In genomic region chr11:41030018-41030417, GRCm38 (mm10) we compare ENCODE assay signal across 26 mouse cellular contexts.
A peak's percentile ranks its signal among the peaks of the same experiment; 100 is the strongest.
DNase-seq lines count a peak whose midpoint lies in the region; ATAC-seq and TF ChIP-seq lines count a peak whose summit lies in the region.
"Had no signal": no experiment of that assay in that cellular context is flagged by ENCODE, and none has a peak within 500 bp of the region (broad histone marks: within the 10 kb centered on the region; RNA-seq: fewer than 3 reads in every experiment).

No protein-coding gene starts in this region.

- 56% methylated on average over 2 of the region's 2 CpGs for WGBS in liver, embryonic 12.5 days (ENCODE audit: insufficient replicate concordance)
- WGBS in liver, postnatal 0 days (ENCODE audit: insufficient replicate concordance), result 59% methylated on average over 2 of the region's 2 CpGs
- WGBS in liver, embryonic 13.5 days (ENCODE audit: insufficient replicate concordance), result 30% methylated on average over 2 of the region's 2 CpGs
- WGBS in liver, embryonic 16.5 days (ENCODE audit: insufficient replicate concordance), result 45% methylated on average over 2 of the region's 2 CpGs
- WGBS in midbrain, embryonic 15.5 days, result 92% methylated on average over 2 of the region's 2 CpGs
- 76% methylated on average over 2 of the region's 2 CpGs for WGBS in intestine, embryonic 16.5 days

- TF ChIP-seq CTCF in liver, postnatal 0 days (IDR thresholded peaks at IDR 0.05; ENCODE audit: low read depth), result no peak

- DNase-seq in liver, postnatal 0 days, result no peak
- DNase-seq in c-Kit-positive CD71-positive TER-119-negative erythroid progenitor cells, embryonic 14.5 days (ENCODE audit: low read depth), result peak; percentile 5
- no peak for DNase-seq in liver, embryonic 13.5 days
- DNase-seq in cerebellum, postnatal 36 days, result no peak
- DNase-seq: adrenal gland, adult 8-10 months; adrenal gland, postnatal 14 days; adrenal gland, postnatal 36 days; cerebellum, adult 11-12 months; cerebellum, adult 2 months; cerebellum, adult 9-10 months; cerebellum, postnatal 10 days; cerebellum, postnatal 25 days; embryo, embryonic 11 days had no signal

- H3K36me3 ChIP-seq in liver, embryonic 12.5 days, result no peaks in the 10 kb centered on the region
- H3K36me3 ChIP-seq in liver, postnatal 0 days (replicated peaks; ENCODE audit: insufficient read depth, low read length), result no peaks in the 10 kb centered on the region
- H3K36me3 ChIP-seq in liver, embryonic 13.5 days, result no peaks in the 10 kb centered on the region
- H3K36me3 ChIP-seq in liver, embryonic 16.5 days (ENCODE audit: control insufficient read depth, insufficient read depth), result no peaks in the 10 kb centered on the region
- no peaks in the 10 kb centered on the region for H3K36me3 ChIP-seq in midbrain, embryonic 15.5 days (replicated peaks)
- no peaks in the 10 kb centered on the region for H3K36me3 ChIP-seq in intestine, embryonic 16.5 days (ENCODE audit: control insufficient read depth, insufficient read depth, low read length)
- H3K36me3 ChIP-seq: embryonic facial prominence, embryonic 13.5 days; embryonic facial prominence, embryonic 15.5 days; forebrain, embryonic 10.5 days; forebrain, embryonic 12.5 days had no signal

- no peak for TF ChIP-seq EP300 in liver, postnatal 0 days (IDR thresholded peaks at IDR 0.05; ENCODE audit: low read depth)

- no peaks in the 10 kb centered on the region for H3K27me3 ChIP-seq in liver, embryonic 12.5 days (replicated peaks)
- H3K27me3 ChIP-seq in liver, postnatal 0 days (ENCODE audit: insufficient read depth, low read length), result no peaks in the 10 kb centered on the region
- no peaks in the 10 kb centered on the region for H3K27me3 ChIP-seq in liver, embryonic 13.5 days
- no peaks in the 10 kb centered on the region for H3K27me3 ChIP-seq in liver, embryonic 16.5 days (ENCODE audit: control insufficient read depth, insufficient read depth, low read depth, low read length)
- no peaks in the 10 kb centered on the region for H3K27me3 ChIP-seq in midbrain, embryonic 15.5 days (replicated peaks)
- H3K27me3 ChIP-seq in intestine, embryonic 16.5 days (replicated peaks; ENCODE audit: control insufficient read depth, insufficient read depth, low read length), result no peaks in the 10 kb centered on the region
- H3K27me3 ChIP-seq: embryonic facial prominence, embryonic 13.5 days; embryonic facial prominence, embryonic 15.5 days; forebrain, embryonic 12.5 days; Patski had no signal

- no peaks in the 10 kb centered on the region for H3K9me3 ChIP-seq in liver, embryonic 12.5 days (replicated peaks)
- no peaks in the 10 kb centered on the region for H3K9me3 ChIP-seq in liver, postnatal 0 days (ENCODE audit: low read length)
- H3K9me3 ChIP-seq in liver, embryonic 13.5 days (replicated peaks), result no peaks in the 10 kb centered on the region
- no peaks in the 10 kb centered on the region for H3K9me3 ChIP-seq in liver, embryonic 16.5 days (replicated peaks; ENCODE audit: control insufficient read depth, low read length)
- H3K9me3 ChIP-seq in midbrain, embryonic 15.5 days, result no peaks in the 10 kb centered on the region
- H3K9me3 ChIP-seq in intestine, embryonic 16.5 days (ENCODE audit: control insufficient read depth, low read length), result no peaks in the 10 kb centered on the region
- H3K9me3 ChIP-seq: embryonic facial prominence, embryonic 13.5 days; embryonic facial prominence, embryonic 15.5 days; forebrain, embryonic 10.5 days; forebrain, embryonic 12.5 days had no signal

- H3K4me1 ChIP-seq in liver, embryonic 12.5 days, result no peaks in the 10 kb centered on the region
- H3K4me1 ChIP-seq in liver, postnatal 0 days (ENCODE audit: insufficient read depth), result no peaks in the 10 kb centered on the region
- H3K4me1 ChIP-seq in liver, embryonic 13.5 days (replicated peaks), result no peaks in the 10 kb centered on the region
- no peaks in the 10 kb centered on the region for H3K4me1 ChIP-seq in liver, embryonic 16.5 days (ENCODE audit: control insufficient read depth, low read depth, low read length)
- H3K4me1 ChIP-seq in midbrain, embryonic 15.5 days, result no peaks in the 10 kb centered on the region
- no peaks in the 10 kb centered on the region for H3K4me1 ChIP-seq in intestine, embryonic 16.5 days (ENCODE audit: control insufficient read depth, insufficient read depth, low read length)
- H3K4me1 ChIP-seq: embryonic facial prominence, embryonic 13.5 days; embryonic facial prominence, embryonic 15.5 days; forebrain, embryonic 10.5 days; forebrain, embryonic 12.5 days had no signal

- H3K9ac ChIP-seq in liver, embryonic 12.5 days, result no peak overlapping the region
- no peak overlapping the region for H3K9ac ChIP-seq in liver, postnatal 0 days (replicated peaks)
- H3K9ac ChIP-seq in liver, embryonic 13.5 days, result no peak overlapping the region
- no peak overlapping the region for H3K9ac ChIP-seq in liver, embryonic 16.5 days (ENCODE audit: low read depth, low read length)
- no peak overlapping the region for H3K9ac ChIP-seq in midbrain, embryonic 15.5 days
- no peak overlapping the region for H3K9ac ChIP-seq in intestine, embryonic 16.5 days (ENCODE audit: low read depth, low read length)
- H3K9ac ChIP-seq: embryonic facial prominence, embryonic 13.5 days; embryonic facial prominence, embryonic 15.5 days; forebrain, embryonic 12.5 days had no signal

- no peak overlapping the region for H3K4me3 ChIP-seq in liver, embryonic 12.5 days
- no peak overlapping the region for H3K4me3 ChIP-seq in liver, postnatal 0 days (ENCODE audit: low read depth, low read length)
- H3K4me3 ChIP-seq in liver, embryonic 13.5 days (replicated peaks), result no peak overlapping the region
- H3K4me3 ChIP-seq in liver, embryonic 16.5 days (ENCODE audit: low read depth, low read length), result no peak overlapping the region
- H3K4me3 ChIP-seq in midbrain, embryonic 15.5 days, result no peak overlapping the region
- no peak overlapping the region for H3K4me3 ChIP-seq in intestine, embryonic 16.5 days (ENCODE audit: low read length)
- H3K4me3 ChIP-seq: embryonic facial prominence, embryonic 13.5 days; embryonic facial prominence, embryonic 15.5 days; erythroblast, embryonic 14.5 days; forebrain, embryonic 10.5 days; forebrain, embryonic 12.5 days had no signal

- no peak overlapping the region for H3K27ac ChIP-seq in liver, embryonic 12.5 days
- H3K27ac ChIP-seq in liver, postnatal 0 days (ENCODE audit: low read depth), result no peak overlapping the region
- H3K27ac ChIP-seq in liver, embryonic 13.5 days, result no peak overlapping the region
- H3K27ac ChIP-seq in liver, embryonic 16.5 days (ENCODE audit: low read length), result no peak overlapping the region
- H3K27ac ChIP-seq in midbrain, embryonic 15.5 days, result no peak overlapping the region
- no peak overlapping the region for H3K27ac ChIP-seq in intestine, embryonic 16.5 days (ENCODE audit: low read length)
- H3K27ac ChIP-seq: embryonic facial prominence, embryonic 13.5 days; embryonic facial prominence, embryonic 15.5 days; forebrain, embryonic 10.5 days; forebrain, embryonic 12.5 days had no signal

- ATAC-seq in liver, embryonic 12.5 days, result peak; percentile 86
- ATAC-seq in liver, postnatal 0 days, result no peak
- ATAC-seq in liver, embryonic 13.5 days (ENCODE audit: low read depth), result peak; percentile 82
- 0 out of 2 replicates have a peak, but pooled peaks have one; percentile 41 for ATAC-seq in liver, embryonic 16.5 days (ENCODE audit: low read depth)
- ATAC-seq in midbrain, embryonic 15.5 days (replicated peaks), result no peak
- no peak for ATAC-seq in intestine, embryonic 16.5 days
- ATAC-seq: activated CD4-positive, CD25-positive, alpha-beta regulatory T cell, adult 4 months; forebrain, embryonic 14.5 days; forebrain, embryonic 16.5 days; Patski had no signal

- no peak overlapping the region for H3K4me2 ChIP-seq in liver, embryonic 12.5 days
- no peak overlapping the region for H3K4me2 ChIP-seq in liver, postnatal 0 days (ENCODE audit: low read depth, low read length)
- H3K4me2 ChIP-seq in liver, embryonic 13.5 days, result no peak overlapping the region
- H3K4me2 ChIP-seq in liver, embryonic 16.5 days (ENCODE audit: low read depth, low read length), result no peak overlapping the region
- no peak overlapping the region for H3K4me2 ChIP-seq in midbrain, embryonic 15.5 days
- no peak overlapping the region for H3K4me2 ChIP-seq in intestine, embryonic 16.5 days (ENCODE audit: low read depth, low read length)
- H3K4me2 ChIP-seq: embryonic facial prominence, embryonic 13.5 days; embryonic facial prominence, embryonic 15.5 days; forebrain, embryonic 12.5 days had no signal

Comparison
In these comparisons a context has a peak if more than half of its experiments do, and no peak if none do; other contexts are left out.
1. ATAC-seq: peak in liver, embryonic 12.5 days (single experiment), liver, embryonic 13.5 days (single experiment) and liver, embryonic 16.5 days (single experiment); none in liver, postnatal 0 days (single experiment), midbrain, embryonic 15.5 days (single experiment) and intestine, embryonic 16.5 days (single experiment).